Mouse (Mus musculus) megakaryocyte-erythroid progenitor cell, adult 5-6 weeks (primary cell): ENCODE measurements around the gene Zfp385a. TPM values are rescaled to one million over a fixed set of nuclear protein-coding genes. Genes with fewer than 3 reads are reported as not detected.

Experiments
- ATAC-seq: replicated peaks from 2 replicates; pipeline ENCODE4 v1.8.0; 2016; ENCODE audit warnings: mild to moderate bottlenecking, inconsistent platforms; ENCODE audit not compliant: severe bottlenecking, poor library complexity, low FRiP score, low TSS enrichment
- total RNA-seq, 2 experiments: library from RNA; stranded (forward) in 1 of 2; stranded (reverse) in 1 of 2; fragments of 200-1000, 215-1000 nt in 1 of 2; fragments of >200 nt in 1 of 2; fragmentation: Nextera tagmentation in 1 of 2; gene quantifications; 2 replicates each; pipeline ENCODE4 v1.2.3; 2014 to 2017

The Zfp385a gene
- total RNA-seq, 2 experiments from 2014 or later: 2.1 to 23.4 TPM

DNA sequence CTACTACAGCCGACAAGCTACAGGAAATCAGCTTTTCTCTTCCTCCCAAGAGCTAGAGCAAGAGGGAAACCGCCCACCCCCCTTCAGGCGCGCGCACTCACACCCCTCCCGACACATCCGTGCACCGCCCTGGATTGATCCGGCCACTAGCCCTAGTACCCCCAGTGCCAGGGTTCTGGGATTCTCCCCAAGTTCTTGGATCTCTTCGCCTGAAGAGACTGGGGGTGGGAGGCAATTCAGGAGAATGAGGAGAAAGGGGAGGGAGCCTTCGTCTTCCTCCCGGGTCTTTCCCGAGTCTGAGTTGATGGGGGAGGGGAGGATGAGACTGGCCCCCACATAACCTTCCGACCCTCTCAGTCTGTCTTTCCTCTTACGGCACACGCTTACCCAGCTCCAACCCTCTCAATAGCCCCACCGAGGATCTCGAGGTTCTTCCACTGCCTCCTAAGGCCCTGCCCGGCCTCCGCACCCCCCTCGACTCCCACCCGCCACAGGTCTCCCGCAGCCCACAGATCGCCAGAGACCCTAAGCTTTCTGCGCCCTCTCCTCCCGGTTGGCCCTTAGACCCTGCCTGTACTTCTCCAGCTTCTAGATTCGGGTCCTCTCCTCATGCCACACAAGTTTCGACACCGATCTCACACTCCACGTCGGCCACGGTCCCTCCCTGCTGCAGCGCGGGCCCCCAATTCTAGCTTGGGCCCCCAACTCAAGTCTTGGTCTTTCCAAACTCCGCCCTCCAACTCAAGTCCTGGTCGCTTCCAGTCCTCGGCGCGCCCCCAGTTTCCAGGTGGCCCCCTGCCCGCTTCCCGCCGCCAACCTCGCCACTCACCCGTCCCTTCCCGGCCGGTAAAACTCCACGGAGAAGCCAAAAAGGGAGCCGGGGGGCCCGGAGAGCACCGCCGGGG is 25.8 kb upstream of the Zfp385a start:
- ATAC-seq: 0 out of 2 replicates have a peak, but pooled peaks have one; percentile 5

DNA sequence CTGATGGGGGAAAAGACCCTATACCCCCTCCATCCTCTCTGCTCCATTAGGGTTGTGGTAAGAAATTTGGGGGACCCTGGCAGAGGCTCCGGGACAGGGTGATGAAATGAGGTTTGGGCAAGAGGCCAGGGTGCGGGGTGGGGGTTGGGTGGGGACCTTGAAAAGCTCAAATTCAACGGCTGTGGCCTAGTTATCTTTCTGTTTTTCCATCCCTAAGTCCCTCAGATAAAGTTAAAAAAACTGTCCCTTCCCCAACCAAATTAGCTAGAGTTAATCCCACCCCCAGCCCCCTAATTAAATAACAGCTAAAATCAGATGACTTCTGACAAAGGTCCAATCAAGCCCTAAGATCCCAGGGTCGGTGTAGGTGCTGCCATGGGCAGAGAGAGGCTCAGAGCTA is 24.9 kb upstream of the Zfp385a start:
- 0 out of 2 replicates have a peak, but pooled peaks have one; percentile 18 for ATAC-seq

DNA sequence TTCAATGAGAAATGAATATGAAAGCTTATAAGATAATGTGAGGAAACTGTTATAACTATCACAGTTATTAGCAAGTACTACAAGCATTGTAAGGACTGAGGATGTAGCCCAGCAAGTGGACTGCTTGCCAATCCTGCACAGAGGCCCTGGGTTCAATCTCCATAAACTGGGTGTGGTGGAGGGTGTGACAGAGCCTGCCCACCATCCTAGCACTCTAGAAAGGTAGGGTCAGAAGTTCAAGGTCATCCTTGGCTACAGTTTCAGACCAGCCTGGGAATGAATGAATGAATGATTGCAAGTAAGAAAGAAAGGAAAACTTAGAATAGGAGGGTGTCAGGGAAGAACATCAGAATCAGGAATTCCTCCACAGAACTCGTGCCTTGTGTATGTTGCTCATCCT is 23.9 kb upstream of the Zfp385a start:
- ATAC-seq: no peak

DNA sequence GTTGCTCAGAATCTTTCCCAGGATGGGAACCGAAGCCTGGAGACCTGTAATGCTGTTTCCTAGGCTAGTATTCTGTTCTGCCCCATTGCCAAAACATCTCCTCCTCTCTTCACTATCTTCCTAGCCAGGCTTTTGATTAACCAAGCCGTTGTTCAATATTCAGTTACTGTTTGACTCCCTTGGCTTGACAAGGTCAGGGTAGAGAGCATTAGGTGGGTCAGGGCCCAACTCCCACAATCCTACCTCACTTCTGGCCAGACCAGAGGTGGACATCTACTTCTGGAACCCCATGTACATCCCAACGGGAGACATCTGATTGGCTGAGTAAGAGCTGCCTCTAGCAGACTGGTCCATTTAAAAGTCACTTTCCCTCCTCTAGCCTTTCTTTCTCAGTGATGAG is 23.1 kb upstream of the Zfp385a start:
- ATAC-seq: peak; percentile 19; the same call in 1 of the 2 replicates

DNA sequence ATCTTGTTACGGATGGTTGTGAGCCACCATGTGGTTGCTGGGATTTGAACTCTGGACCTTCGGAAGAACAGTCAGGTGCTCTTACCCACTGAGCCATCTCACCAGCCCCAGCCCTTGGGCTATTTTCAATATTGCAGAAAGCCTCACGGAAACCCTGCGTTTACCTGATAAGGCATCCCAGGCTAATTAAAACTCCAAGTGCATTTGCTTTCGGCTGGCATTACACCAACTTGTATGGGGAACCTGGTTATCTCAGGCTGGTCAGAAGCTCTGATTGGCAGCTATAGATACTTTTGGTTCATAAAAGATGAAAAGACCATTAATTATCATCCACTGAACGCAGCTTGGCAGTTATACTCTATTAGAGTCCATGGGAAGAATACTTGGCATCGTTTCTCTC is 22.4 kb upstream of the Zfp385a start:
- ATAC-seq: peak; percentile 46

DNA sequence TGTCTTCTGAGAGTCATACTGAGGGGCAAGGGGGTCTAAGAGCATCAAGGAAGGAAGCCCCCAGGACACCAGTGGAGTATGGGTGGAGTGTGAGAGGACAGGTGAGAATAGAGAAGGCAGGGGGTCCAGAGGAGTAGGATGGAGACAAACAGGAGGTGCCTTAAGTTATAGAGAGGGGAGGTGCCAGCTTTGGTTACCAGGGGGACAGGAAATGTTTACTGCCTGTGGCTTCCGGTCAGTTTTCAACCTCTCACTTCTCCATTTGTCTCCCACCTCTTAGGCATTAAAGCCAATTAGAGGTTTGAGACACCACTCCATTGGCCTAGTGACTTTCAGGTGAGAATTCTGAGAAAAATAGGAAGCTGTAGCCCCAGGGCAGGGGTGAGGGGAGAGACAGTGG is 21.4 kb upstream of the Zfp385a start:
- no peak for ATAC-seq

DNA sequence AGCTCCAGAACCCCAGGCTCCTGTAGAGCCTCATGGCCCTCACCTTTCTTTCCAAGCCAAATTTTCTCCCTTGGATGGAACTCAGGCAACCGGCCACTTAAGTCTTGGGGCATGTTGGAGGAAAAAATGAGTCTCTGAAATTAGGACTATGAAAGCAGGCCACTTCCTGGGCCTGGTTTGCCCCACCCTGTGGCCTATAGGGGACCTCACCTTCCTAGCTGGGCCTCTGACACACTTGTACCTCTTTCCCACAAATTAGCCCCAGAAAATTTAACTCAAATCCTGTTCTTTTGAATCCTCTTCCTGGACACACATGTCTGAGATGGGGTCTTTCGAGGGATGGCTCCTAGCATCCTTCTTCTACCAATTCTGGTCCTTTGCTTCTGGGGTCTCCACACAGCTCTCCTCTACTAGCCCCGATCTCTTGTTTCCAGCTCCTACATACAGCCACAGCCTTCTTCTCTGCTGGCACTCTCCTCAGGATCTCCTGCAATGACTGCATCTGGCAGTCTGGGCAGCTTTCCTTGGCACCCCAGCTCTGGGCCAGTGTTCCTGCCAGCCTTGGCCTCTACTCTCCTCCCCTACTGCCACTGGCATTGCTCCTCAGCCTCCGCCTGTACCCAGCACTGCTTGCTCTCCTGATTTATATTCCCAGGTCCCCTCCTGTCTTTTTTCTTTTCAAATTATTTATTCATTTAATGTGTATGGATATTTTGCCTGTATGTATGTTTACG is 20.1 kb upstream of the Zfp385a start:
- ATAC-seq: no peak

DNA sequence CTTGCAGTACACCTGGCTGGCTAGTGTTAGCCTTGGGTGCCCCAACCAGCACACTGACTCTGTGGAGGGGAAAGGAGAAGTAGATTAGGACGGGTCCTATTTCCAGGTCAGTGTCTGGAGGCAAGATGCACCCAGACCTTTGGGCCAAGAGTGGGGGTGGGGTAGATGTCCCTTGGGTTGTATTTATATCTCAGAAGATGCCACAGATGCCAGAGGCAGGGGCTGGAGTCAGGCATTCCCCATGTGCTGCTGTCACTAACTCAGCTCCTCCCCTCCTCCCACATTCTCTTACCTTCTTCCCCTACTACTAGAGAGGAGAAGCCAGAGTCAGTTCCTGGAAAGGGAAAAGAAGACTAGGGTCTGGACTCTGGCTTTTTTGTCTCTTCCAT is 19.2 kb upstream of the Zfp385a start:
- ATAC-seq: no peak

DNA sequence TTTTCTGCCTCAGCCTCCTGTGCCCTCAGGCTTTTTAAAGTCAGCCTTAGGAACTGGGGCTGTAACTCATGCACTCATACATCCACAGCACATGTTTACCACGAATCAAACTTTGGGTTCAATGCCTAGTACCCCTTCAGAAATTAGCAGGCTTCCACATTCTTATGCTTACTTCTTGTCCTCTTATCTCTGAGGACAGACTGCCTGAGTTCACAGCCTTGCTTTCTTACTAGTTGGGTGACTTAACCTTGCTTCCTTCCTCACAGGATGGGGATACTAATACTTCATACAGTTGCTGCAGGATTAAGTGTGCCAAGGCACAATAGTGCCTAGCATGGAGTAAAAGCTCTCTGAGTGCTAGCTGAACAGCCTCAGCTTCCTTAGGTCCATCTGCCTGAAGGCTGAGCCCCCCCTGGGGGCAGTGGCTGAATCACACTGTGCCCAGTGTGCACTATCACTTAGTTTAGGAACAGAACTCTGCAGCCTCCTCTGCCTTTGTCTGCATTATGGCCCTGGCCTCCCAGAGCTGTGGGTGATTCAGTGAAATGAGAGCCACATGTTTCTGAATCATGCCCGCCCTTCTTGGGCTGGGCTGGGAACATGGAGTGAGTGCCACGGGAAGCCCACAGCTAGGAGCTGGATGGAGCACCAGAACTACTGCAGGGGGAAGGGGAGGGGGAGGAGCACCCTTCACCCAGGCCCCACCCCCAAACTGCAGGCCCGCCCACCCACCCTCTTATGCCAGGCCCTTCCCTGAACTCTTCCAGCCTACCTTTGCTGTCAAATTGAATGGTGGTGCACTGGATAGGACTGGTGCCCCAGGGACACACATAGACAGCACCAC is 18.6 kb upstream of the Zfp385a start:
- no peak for ATAC-seq

DNA sequence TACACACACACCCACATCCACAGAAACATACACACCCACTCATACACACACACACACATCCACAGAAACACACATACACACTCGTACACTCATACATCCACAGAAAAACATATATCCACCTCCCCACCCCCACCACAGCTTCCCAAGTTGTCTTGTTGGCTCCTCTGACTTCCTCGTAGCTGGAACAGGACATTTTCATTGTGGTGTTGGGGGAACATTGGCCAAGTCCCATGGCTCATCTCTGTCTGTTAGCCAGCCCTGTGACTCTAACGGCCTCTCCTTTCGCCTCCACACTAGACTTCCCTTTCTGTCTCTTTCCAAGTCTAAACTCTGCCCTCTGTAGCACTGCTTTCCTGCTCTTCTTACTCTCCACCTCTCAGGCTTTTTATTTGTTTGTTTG is 17.9 kb upstream of the Zfp385a start:
- no peak for ATAC-seq

DNA sequence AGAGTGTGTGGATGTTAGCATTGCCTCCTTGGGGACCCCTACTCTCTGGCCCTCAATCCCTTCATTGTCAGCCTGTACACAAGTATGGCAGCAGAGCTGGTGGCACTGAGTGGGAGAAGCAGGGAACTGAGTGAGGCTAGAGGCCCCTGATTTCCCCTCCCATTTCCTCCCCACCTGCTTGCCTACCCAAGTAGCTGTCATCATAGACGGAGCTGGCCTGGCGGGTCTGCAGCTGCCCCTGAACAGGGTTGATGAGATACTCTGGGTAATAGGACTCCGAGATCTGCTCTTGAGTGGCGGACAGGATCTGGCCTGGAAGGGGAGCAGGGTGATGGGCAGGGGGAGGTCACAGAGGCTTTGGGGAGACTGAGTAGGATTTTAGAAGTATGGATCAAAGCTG is 16.2 kb upstream of the Zfp385a start:
- no peak for ATAC-seq

DNA sequence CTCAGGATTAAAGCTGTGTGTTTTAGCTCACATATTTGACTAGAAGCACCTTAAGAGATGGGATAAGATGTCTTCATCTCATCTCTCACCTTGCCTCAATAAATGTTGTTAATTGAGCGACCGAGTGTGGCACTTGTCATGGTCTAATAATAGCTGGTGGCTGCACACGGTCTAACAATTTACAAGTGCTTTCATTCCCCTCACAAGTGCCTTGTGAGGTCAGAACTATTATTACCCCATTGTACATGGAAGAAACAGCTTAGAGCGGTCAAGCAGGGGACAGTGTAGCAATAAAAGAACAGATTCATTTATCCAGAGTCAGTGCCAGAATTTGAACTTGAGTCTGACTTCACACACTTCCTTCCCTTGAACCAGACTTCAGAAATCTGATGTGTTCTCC is 15.5 kb upstream of the Zfp385a start:
- no peak for ATAC-seq

DNA sequence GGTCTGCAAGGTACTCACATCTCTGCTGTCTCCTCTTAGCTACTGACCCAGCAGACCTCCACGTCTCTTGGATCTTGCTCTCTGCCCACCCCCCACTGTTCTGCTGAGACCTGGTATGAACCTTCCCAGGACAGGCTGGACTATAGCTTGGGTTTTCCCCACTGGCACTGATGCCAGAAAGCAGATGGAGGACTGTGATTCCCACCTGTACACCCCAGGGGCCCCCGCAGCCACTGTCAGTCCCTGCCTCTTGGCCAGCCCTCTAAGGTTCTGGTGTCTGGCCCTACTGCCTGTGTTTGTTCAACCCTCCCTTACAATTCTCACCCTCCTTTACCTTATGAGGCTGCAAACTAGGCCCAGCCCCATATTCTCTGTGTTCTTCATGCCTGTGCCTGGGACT is 14.8 kb upstream of the Zfp385a start:
- no peak for ATAC-seq

DNA sequence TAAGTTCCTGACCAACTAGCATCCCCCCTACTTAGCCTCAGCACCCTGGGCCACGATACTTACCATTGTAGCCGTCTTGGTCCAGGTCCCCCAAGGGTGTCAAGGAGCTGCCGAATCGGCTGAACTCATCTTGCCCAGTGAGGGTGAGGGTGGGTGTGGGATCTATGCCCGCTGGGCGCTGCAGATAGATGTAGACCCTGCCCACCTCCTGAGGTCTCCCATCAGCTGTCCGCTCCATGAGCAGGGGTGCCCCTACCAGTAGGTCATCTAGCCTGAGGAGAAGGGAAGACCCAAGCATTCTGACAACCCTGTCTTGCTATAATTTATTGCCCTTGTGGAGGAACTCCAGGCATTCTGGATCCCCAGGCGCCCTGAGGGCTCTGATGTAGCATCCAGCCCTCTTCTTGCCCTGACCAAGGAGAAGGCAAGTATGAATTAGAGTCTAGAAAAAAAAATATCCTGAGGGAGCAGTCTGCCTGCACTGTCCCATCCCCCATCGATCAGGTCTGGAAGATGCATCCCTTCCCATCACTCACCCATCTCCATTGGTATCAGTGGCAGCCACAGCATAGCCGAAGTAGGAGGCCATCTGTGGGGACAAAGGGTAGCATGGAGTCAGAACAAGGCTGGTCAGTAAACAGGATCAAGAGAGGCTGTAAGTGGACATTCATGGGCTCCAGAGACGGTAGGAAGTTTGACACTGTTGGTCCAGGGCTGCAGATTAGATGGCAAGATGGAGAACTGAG is 13.8 kb upstream of the Zfp385a start:
- ATAC-seq: no peak

DNA sequence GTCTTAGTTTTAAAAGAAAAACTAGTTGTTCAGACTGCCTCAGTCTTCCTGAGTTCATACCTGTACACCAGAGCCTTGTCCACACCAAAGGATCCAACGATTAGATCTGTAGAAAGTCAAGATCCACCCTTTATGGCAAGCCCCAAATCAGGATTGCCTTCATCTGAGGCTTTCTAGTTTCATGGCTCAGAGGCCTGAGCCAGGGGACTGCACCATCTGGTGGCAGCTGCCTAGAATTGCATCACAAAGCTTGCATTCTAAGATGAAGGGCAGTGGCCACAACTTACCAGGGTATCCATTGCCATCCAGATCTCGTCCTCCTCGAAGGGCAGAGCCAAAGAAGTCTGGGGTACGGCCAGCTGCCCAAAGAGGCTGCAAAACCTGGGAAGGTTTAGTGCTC is 13.0 kb upstream of the Zfp385a start:
- ATAC-seq: peak; percentile 73

DNA sequence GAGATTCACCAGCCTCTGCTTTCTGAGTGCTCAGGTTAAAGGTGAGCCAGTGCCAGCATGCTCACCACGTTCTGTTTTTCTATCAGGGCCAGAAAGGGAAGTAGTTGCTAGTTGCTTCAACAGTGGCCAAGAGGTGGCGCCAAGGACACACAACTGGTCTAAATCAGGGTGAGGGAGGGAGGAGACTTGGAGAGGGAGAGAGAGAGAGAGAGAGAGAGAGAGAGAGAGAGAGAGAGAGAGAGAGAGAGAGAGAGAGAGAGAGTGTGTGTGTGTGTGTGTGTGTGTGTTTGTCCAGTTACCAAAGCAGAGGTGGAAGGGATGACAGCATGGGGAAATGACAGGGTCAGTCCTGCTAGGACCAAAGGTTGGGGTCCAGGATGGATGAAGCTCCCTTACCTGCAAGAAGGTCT is 7.4 kb upstream of the Zfp385a start:
- ATAC-seq: 0 out of 2 replicates have a peak, but pooled peaks have one; percentile 35

DNA sequence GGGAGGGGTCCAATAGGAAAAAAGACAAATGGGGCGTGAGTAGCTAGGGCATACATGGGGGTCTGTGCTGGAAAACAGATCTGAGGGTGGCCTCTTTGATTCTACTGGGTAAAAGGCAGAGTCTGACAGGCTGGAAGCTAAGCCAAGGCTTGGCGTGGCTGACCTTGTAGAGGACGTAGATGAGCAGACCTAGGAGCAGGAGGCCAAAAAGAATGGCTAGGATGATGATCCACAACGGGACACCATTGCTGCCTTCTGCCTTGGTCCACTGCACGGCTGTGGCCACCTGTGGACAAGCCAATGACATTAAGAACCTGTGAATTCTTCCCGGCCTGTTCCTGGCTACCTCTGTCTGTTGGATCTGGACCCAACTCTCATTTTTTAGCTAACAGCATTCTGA is 5.9 kb upstream of the Zfp385a start:
- no peak for ATAC-seq

DNA sequence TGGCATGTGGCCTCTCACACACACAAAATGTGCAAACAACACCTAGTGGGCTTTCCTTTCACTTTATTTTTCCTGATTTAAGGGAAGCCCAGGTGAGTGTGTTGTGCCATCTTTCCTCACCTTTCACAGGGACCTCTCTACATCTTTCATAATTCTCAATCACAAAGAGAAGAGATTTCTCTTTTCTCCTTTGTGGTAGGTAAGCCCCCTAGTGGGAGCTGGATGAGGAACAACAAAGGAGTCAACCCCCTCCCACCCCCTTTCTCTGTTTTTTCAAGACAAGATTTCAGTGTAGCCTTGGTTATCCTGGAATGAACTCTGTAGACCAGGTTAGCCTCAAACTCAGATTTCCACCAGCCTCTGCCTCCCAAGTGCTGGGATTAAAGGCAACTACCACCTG is 3.7 kb upstream of the Zfp385a start:
- no peak for ATAC-seq

DNA sequence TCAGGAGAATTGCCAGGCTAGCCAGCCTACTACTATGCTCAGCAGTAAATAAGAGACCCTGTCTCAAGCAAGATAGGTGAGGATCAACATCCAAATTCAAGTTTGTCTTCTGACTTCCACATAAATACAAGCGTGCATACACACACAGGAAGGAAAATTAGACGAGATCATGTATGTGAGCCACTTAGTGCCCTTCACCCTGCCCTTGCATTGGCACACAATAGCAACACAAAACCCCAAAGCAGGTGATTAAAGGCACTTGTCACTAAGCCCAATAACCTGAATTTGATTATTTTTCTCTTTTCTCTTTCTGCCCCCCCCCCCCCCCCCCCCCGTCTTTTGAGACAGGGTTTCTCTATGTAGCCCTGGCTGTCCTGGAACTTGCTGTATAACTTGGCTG is 3.1 kb upstream of the Zfp385a start:
- ATAC-seq: no peak
